Mouse (Mus musculus): ENCODE measurements around the gene Teddm1b. TPM values are rescaled to one million over a fixed set of nuclear protein-coding genes. Genes with fewer than 3 reads are reported as not detected.
A peak's percentile ranks its signal among the peaks of the same experiment; 100 is the strongest.
"Not testable (repeated sequence)": the region's sequence is repeated elsewhere in the genome, so short reads cannot be mapped to it uniquely, and the experiment has no call there.

Teddm1b gene
- not detected in 2 replicates for total RNA-seq (2015)
- not detected in 2 replicates for total RNA-seq (2017)

DNA sequence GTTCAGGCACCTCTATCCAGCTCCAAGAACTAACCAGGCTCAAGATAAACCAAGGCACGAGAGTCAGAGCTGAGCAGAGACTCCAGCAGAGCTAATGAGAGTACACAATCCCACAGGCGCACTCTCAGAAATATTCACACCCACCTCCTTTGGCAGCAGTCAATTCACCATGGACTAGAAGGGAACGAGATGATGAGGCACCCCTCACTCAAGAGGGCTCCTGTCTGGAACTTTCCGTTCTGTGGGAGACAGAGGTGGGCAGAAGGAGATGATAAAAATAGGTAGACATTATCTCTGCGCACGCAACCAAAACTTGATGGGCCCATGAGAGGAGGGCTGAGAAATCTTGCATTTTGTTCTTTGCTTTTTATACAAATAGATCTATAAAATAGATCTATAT lies at the start of gene Teddm1b:
TSS of gene Teddm1b (plus strand) at position 301 of the 400 bp plus-strand sequence.
- ATAC-seq (replicated peaks; ENCODE audit: poor library complexity), result no peak

DNA sequence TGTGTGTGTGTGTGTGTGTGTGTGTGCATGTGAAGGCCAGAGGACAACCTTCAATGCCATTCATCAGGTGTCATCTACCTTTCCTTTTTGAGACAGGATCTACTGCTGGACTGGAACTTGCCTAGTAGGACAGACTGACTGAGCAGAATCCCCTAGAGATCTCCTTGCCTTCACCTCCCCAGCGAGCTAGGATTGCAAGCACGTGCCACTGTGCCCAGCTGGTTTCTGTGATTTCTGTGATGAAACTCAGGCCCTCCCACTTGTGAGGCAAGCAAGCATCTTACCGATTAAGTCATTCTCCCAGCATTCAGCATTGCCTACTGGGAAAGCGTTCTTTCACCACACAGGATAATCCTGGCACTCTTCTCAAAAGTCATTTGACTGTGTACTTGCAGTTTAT lies 43.4 kb upstream of the Teddm1b start:
- no peak for ATAC-seq (replicated peaks; ENCODE audit: poor library complexity)

DNA sequence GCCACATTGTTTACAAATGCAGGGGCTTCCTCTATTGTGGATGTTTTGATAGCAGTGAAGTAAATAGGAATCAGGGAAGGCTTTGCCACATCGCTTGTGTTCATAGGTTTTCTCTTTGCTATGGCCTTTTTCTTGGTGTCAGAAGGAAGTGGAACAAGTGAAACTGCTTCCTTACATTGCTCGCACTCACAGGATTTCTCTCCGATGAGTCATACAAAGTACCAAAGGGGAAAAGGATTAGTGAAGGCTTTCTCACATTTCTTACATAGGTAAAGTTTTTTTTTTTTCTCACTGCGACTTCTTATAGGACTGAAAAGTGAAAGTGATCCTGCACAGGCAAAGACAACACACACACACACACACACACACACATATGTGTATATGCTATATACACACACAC lies 38.1 kb upstream of the Teddm1b start:
- no peak for ATAC-seq (replicated peaks; ENCODE audit: poor library complexity)

- ATAC-seq (replicated peaks; ENCODE audit: poor library complexity), result peak; percentile 68
Observed at GRCm38 (mm10) chr1:153842121-153842740, 31.9 kb upstream of the Teddm1b start.

DNA sequence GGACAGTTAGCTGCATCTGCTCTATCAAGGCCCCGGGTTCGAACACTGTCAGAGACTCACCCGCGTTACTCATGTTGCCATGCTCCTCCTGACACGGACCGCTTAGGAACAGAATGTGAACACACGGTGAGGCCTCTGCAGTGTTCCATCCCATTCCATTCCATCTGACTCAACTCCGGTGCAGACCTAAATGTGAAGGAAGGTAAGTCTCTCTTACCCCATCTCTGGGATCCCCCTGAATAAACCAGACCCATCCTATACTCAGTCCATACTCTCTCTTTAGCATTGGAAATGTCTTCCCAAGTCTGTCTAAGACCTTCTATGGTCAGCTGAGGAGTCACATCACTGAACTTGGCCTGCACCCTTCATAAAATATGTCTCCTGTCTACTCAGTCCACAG lies 30.1 kb upstream of the Teddm1b start, which contains the start of gene Rgsl1:
TSS of gene Rgsl1 (minus strand) at position 101 of the 400 bp plus-strand sequence.
- no peak for ATAC-seq (replicated peaks; ENCODE audit: poor library complexity)

DNA sequence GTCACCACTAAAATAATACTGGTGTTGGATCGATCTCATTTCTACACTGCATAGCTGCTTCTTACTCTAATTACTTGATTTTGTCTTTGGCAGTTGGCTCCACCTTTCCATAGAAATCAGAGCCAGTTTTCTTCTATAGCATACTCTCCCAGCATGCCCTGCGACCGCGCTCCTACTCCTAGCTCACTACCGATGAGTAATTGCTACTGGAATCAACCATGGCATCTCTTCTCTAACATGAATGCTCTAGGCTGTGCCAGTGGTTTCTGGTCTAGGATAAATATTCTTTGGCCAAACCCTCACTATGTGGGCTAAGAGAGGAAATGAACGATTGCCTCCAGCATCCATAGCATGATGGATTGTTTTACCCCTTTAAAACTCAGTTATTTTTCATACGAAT lies 27.7 kb upstream of the Teddm1b start:
- no peak for ATAC-seq (replicated peaks; ENCODE audit: poor library complexity)

- ATAC-seq (replicated peaks; ENCODE audit: poor library complexity), result peak; percentile 88
Observed at GRCm38 (mm10) chr1:153846867-153847266, 27.3 kb upstream of the Teddm1b start.

- ATAC-seq (replicated peaks; ENCODE audit: poor library complexity), result not testable (repeated sequence)
Observed at GRCm38 (mm10) chr1:153852696-153853095, 21.4 kb upstream of the Teddm1b start.

DNA sequence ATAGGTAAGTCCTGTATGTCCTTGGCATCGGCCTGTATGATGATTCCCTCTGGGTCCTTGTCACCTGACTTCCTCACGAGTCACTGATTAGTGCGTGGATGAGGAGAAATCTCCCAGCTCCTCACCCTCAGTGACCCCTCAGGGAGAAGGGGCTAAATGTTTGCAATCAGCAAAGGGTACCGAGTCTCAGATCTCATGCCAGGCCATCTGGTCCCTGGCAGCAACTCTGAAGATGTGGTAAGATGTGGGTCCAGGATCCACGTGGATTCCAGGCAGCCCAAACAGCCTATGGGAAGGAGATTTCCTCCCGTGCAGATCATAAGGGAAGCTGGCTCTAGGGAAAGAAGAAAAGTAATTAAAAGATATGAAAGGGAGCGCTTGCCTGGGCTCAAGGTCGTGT lies 18.2 kb upstream of the Teddm1b start:
- no peak for ATAC-seq (replicated peaks; ENCODE audit: poor library complexity)

DNA sequence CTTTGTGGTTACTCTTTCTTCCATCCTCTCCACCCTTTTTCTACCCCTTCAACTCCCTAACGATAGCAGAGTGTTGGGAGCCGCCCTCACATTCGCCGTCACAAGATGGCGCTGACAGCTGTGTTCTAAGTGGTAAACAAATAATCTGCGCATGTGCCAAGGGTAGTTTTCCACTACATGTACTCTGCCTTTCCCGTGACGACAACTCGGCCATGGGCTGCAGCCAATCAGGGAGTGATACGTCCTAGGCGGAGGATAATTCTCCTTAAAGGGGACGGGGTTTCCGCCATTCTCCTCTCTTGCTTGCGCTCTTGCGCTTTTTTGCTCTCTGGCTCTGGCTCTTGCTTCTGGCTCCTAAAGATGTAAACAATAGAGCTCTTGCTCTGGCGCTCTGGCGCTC lies 6.2 kb downstream of the Teddm1b start:
- not testable (repeated sequence) for ATAC-seq (replicated peaks; ENCODE audit: poor library complexity)

DNA sequence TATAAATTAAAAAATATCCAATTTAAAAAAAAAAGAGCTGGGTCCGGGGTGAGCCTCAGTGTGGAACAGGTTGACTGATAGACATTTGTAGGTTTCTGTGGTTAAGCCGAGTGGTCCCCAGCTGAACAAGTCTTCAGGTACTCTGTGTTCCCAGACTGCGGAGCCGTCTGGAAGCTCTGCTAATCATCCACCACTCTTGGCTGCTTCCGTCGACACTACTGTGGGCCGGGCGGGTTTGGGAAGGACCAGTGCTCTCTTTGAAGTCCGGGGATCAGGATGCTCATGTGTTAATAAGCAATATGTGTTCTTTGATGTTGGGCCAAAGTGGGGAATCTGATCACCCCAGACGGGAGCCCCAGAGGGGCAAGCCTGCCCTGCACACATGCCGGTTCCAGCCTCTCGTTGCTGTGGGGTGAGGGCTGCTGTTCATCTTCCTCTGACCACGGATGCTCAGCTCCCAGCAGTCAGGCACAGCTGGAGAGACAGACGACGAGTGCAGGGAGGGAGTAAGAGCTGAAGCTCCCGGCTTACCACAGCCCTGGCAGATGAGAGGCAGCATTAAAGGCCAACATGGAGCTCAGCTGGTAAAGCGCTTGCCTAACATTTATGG lies 12.0 kb downstream of the Teddm1b start:
- no peak for ATAC-seq (replicated peaks; ENCODE audit: poor library complexity)

- no peak for ATAC-seq (replicated peaks; ENCODE audit: poor library complexity)
Observed at GRCm38 (mm10) chr1:153890121-153890520, 16.0 kb downstream of the Teddm1b start.

- 0 out of 2 replicates have a peak, but pooled peaks have one; percentile 6 for ATAC-seq (replicated peaks; ENCODE audit: poor library complexity)
Observed at GRCm38 (mm10) chr1:153891442-153891841, 17.3 kb downstream of the Teddm1b start, which contains the start of gene Teddm1a. Gene Teddm1a (plus strand): TSS chr1:153891742.

- no peak for ATAC-seq (replicated peaks; ENCODE audit: poor library complexity)
Observed at GRCm38 (mm10) chr1:153893746-153894145, 19.6 kb downstream of the Teddm1b start.

GRCm38 (mm10) chr1:153894201-153894893 lies 20.2 kb downstream of the Teddm1b start:
- no peak; the same call in 1 of the 2 replicates for ATAC-seq (replicated peaks; ENCODE audit: poor library complexity)

GRCm38 (mm10) chr1:153894979-153895378 lies 20.8 kb downstream of the Teddm1b start:
- ATAC-seq (replicated peaks; ENCODE audit: poor library complexity), result peak; percentile 55

- ATAC-seq (replicated peaks; ENCODE audit: poor library complexity), result no peak
Observed at GRCm38 (mm10) chr1:153897196-153897595, 23.1 kb downstream of the Teddm1b start.

DNA sequence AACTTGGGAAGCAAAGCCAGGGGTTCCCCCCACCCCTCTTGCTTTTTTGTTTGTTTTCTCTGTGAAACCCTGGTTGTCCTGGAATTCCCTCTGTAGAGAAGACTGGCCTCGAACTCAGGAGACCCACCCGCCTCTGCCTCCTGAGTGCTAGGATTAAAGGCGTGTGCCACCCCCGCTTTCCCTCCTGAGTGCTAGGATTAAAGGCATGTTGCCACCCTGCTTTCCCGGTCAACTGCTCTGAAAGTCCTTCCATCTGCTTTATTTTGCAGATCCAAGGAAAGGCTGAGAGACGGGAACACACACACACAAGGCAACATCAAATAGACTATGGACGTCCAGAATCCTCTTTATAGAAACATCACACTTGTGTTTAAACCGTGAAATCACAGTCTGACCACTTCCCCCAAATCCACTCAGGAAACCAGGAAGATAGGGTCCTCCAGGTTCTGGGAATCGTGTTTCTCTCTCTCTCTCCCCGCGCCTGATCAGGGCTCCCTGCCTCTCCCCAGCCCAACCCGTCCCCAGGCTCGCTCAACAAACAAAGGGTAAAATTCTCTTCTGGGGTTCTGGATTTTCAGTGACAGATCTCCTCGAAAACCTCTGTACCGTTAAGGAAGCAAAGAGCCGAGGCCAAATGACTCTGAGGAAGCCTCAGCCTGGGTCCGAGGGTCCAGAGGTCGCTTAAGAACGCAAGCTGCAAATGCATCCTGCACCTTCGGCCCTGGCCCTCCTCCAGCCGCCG lies 25.0 kb downstream of the Teddm1b start:
- no peak for ATAC-seq (replicated peaks; ENCODE audit: poor library complexity)

GRCm38 (mm10) chr1:153899731-153900380 lies 25.7 kb downstream of the Teddm1b start, which contains the start of the genes Glul and Teddm2:
Gene Glul (plus strand): TSS chr1:153899944.
Gene Teddm2 (minus strand): TSS chr1:153900228.
- ATAC-seq (replicated peaks; ENCODE audit: poor library complexity), result peak; percentile 79

DNA sequence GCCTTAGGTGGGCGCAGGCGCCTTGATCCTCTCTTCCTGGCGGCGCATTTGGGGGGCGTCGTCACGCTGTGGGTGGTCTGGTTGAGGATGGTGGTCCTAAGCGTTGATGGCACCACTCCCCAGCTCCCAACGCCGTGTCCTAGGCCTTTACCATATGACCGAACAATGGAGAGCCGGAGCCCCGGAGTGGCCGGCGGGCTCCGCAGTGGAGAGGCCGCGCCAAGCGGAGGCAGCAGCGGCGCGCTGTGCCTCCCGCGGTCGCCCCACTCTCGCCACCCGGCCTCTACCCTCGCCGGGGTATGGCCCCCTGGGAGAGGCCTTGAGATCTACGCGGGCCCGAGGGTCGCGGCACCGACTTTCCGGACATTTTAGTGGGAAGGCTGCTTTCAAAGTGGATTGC lies 26.2 kb downstream of the Teddm1b start:
- ATAC-seq (replicated peaks; ENCODE audit: poor library complexity), result peak; percentile 17

Measured in megakaryocyte progenitor cell, adult 5-6 weeks (primary cell).